Mouse (Mus musculus) thymus, adult 2 months (tissue): ENCODE results near the gene Tent5c.

Experiments used
- CTCF ChIP-seq: fragments of 200-500 bp; IDR thresholded peaks from 2 replicates; pipeline ENCODE4 v1.5.1; 2012; ENCODE audit warnings: mild to moderate bottlenecking, control low read depth, low read length, moderate library complexity, borderline replicate concordance; ENCODE audit not compliant: control insufficient read depth, poor library complexity, insufficient read depth; ENCODE audit errors: extremely low read depth
- POLR2A ChIP-seq: fragments of 200-500 bp; IDR thresholded peaks from 2 replicates; pipeline ENCODE4 v1.6.1; 2012; ENCODE audit warnings: mild to moderate bottlenecking, low read length, control low read depth, moderate library complexity; ENCODE audit not compliant: control insufficient read depth, poor library complexity, insufficient read depth; ENCODE audit errors: extremely low read depth

GRCm38 (mm10) chr3:100482324-100482911 is 6.7 kb downstream of the Tent5c start:
- TF ChIP-seq POLR2A (no peak), CTCF (no peak)
